Mouse (Mus musculus) heart, postnatal 0 days (tissue): Measurements from ENCODE around the gene Aarsd1.

Source experiments
- CTCF ChIP-seq: IDR thresholded peaks from 2 replicates; pipeline ENCODE4 v1.5.1; 2016; ENCODE audit warnings: antibody characterized with exemption, control low read depth, low read depth
- EP300 ChIP-seq: IDR thresholded peaks from 2 replicates; pipeline ENCODE4 v1.6.1; 2016; ENCODE audit warnings: antibody characterized with exemption, low read depth

DNA sequence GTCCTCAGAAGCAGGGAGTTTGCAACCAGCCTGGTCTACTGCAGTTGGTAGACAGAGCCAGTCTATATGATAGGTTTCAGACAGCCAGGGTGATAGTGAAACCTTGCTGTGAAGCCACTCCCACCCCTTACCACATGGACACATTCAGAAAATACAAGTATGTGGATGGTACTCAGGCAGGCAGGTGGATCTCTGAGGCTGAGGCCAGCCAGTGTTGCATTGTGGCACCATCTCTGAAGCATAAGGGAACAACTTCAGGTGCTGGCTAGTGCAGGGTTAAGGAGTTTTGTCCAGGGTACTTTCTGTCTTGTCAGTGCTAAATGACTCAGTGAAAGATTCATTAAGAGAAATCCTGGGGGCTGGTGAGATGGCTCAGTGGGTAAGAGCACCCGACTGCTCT, 28.9 kb upstream of the Aarsd1 start:
- no peak for TF ChIP-seq CTCF
- no peak for TF ChIP-seq EP300
